Mouse (Mus musculus) layer of hippocampus, adult 11-12 months (tissue): Measurements from ENCODE around the gene Pex12.
A peak's percentile ranks its signal among the peaks of the same experiment; 100 is the strongest.
"Not testable (repeated sequence)": the region's sequence is repeated elsewhere in the genome, so short reads cannot be mapped to it uniquely, and the experiment has no call there.

Experiments
- DNase-seq: peaks from one replicate; pipeline ENCODE4 v3.0.0; 2022; ENCODE audit warnings: low spot score

Pex12 gene

GRCm38 (mm10) chr11:83302526-83303251, at the start of gene Pex12:
Gene Pex12, minus strand, starts transcription at chr11:83302586.
- peak; percentile 95 for DNase-seq

- no peak for DNase-seq
Measured at GRCm38 (mm10) chr11:83341716-83342245, 39.4 kb upstream of the Pex12 start.

- DNase-seq: no peak
Measured at GRCm38 (mm10) chr11:83339705-83340104, 37.3 kb upstream of the Pex12 start.

- DNase-seq: peak; percentile 11
Measured at GRCm38 (mm10) chr11:83335826-83336225, 33.4 kb upstream of the Pex12 start.

- peak; percentile 52 for DNase-seq
Measured at GRCm38 (mm10) chr11:83327427-83327826, 25.0 kb upstream of the Pex12 start.

GRCm38 (mm10) chr11:83326692-83327091, 24.3 kb upstream of the Pex12 start:
- DNase-seq: not testable (repeated sequence)

- DNase-seq: no peak
Measured at GRCm38 (mm10) chr11:83319048-83319447, 16.7 kb upstream of the Pex12 start.

GRCm38 (mm10) chr11:83312471-83312870, 10.1 kb upstream of the Pex12 start:
- DNase-seq: peak; percentile 51

GRCm38 (mm10) chr11:83306700-83307253, 4.4 kb upstream of the Pex12 start:
- no peak for DNase-seq

GRCm38 (mm10) chr11:83304485-83304884, 2.1 kb upstream of the Pex12 start:
- DNase-seq: no peak

GRCm38 (mm10) chr11:83303751-83304150, 1.4 kb upstream of the Pex12 start:
- no peak for DNase-seq

GRCm38 (mm10) chr11:83302124-83302523, 262 bp downstream of the Pex12 start:
- peak; percentile 37 for DNase-seq

- no peak for DNase-seq
Measured at GRCm38 (mm10) chr11:83301431-83301831, 955 bp downstream of the Pex12 start.

GRCm38 (mm10) chr11:83299724-83300123, 2.7 kb downstream of the Pex12 start:
- DNase-seq: no peak

- DNase-seq: peak; percentile 95
Measured at GRCm38 (mm10) chr11:83298225-83299195, 3.9 kb downstream of the Pex12 start, which contains the start of gene Ap2b1. Gene Ap2b1, plus strand, starts transcription at chr11:83299024.

GRCm38 (mm10) chr11:83297816-83298215, 4.6 kb downstream of the Pex12 start:
- DNase-seq: no peak

- DNase-seq: no peak
Measured at GRCm38 (mm10) chr11:83294133-83294532, 8.3 kb downstream of the Pex12 start.

GRCm38 (mm10) chr11:83293182-83293581, 9.2 kb downstream of the Pex12 start:
- DNase-seq: no peak

GRCm38 (mm10) chr11:83292251-83292587, 10.2 kb downstream of the Pex12 start:
- no peak for DNase-seq

GRCm38 (mm10) chr11:83291375-83292250, 10.8 kb downstream of the Pex12 start:
- DNase-seq: peak; percentile 97

- DNase-seq: no peak
Measured at GRCm38 (mm10) chr11:83289633-83290032, 12.8 kb downstream of the Pex12 start.
